Mouse (Mus musculus): ENCODE data around the gene Zfp14. TPM values are rescaled to one million over a fixed set of nuclear protein-coding genes. Genes with fewer than 3 reads are reported as not detected.
A peak's percentile ranks its signal among the peaks of the same experiment; 100 is the strongest.

Gene Zfp14
- polyA plus RNA-seq (2015; fragmentation: Nextera tagmentation; extraction: Ambion mirVana): 2.3 and 2.4 TPM in 2 replicates

GRCm38 (mm10) chr7:30050882-30051548 is at the start of gene Zfp14:
Gene Zfp14 (minus strand): TSS chr7:30051380.
- no peaks in the 10 kb centered on the region for H3K27me3 ChIP-seq (replicated peaks; ENCODE audit: insufficient read depth, low read length)
- WGBS: 0% methylated on average over 38 of the region's 40 CpGs
- H3K27ac ChIP-seq (ENCODE audit: low read length): peak within 1 kb of the TSS; percentile 11; the same call in 1 of the 2 replicates
- no peaks in the 10 kb centered on the region for H3K9me3 ChIP-seq (ENCODE audit: low read length)
- H3K9ac ChIP-seq (replicated peaks; ENCODE audit: low read depth): peak within 1 kb of the TSS; percentile 36; the same call in 1 of the 2 replicates
- DNase-seq (ENCODE audit: low spot score): peak; percentile 89
- TF ChIP-seq CTCF (IDR thresholded peaks at IDR 0.05) (0 out of 2 replicates have a peak, but pooled peaks have one; percentile 1), EP300 (IDR thresholded peaks at IDR 0.05) (no peak)
- H3K4me2 ChIP-seq (replicated peaks; ENCODE audit: low read depth, low read length): peak within 1 kb of the TSS; percentile 89
- H3K36me3 ChIP-seq (ENCODE audit: insufficient read depth, low read length): no peaks in the 10 kb centered on the region
- H3K4me3 ChIP-seq (ENCODE audit: low read depth, low read length): peak within 1 kb of the TSS; percentile 61
- peak; percentile 99 for ATAC-seq
- H3K4me1 ChIP-seq (ENCODE audit: insufficient read depth, low read depth, low read length): no peaks in the 10 kb centered on the region

DNA sequence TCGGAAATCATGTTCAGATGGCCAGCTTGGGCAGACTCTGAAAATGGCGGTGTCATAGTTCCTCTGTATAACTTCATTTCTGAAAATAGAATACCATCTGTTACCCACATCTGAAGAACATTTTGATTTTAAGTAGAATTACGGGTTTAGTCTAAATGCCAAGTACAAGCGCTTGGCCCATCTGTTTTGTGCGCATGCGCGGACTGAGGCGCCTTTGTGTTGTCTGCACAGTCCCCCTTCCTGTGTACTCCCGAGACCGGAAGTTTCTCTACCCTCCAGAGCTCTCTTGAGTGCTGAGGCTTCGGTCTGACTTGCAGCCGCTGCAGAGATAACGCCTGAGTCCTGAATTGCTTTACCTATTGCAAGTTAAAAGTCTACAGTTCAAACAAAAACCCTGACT is 48.1 kb upstream of the Zfp14 start:
- Histone ChIP-seq H3K27ac (ENCODE audit: low read length) (no peak overlapping the region), H3K27me3 (replicated peaks; ENCODE audit: insufficient read depth, low read length) (no peaks in the 10 kb centered on the region), H3K4me1 (ENCODE audit: insufficient read depth, low read depth, low read length) (no peaks in the 10 kb centered on the region), H3K4me2 (replicated peaks; ENCODE audit: low read depth, low read length) (no peak overlapping the region), H3K36me3 (ENCODE audit: insufficient read depth, low read length) (peaks cover 18% of the 10 kb centered on the region), H3K4me3 (ENCODE audit: low read depth, low read length) (no peak overlapping the region), H3K9me3 (ENCODE audit: low read length) (peaks cover 9% of the 10 kb centered on the region; the same call in 1 of the 2 replicates), H3K9ac (replicated peaks; ENCODE audit: low read depth) (no peak overlapping the region)
- DNase-seq (ENCODE audit: low spot score): no peak
- TF ChIP-seq CTCF (IDR thresholded peaks at IDR 0.05) (no peak), EP300 (IDR thresholded peaks at IDR 0.05) (no peak)
- 80% methylated on average over 13 of the region's 13 CpGs for WGBS
- ATAC-seq: no peak

DNA sequence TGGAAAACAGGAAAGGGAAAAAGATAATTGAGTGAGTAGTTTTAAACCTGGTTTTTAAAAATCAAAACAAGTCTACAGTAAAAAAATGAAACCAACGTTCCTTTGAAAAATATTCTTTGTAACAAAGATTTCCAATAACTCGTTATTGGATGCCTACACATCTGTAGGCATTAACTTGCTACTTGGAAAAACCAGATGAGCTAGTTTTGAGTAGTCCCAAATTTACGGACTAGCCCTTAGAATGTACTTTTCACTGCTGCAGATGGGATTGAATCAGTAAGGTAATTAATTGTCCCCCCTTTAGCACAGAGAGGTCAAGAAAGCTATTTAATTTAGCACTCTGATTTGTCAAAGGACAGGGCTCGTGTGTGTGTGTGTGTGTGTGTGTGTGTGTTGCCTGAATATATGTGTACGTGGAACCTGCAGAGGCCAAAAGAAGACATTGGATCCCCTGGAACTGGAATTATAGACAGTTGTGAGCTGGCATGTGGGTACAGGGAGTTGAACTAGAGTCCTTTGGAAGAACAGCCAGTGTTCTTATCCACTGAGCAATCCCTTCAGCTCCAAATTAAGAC is 44.5 kb upstream of the Zfp14 start:
- Histone ChIP-seq H3K4me3 (ENCODE audit: low read depth, low read length) (peak overlapping the region; percentile 76), H3K27ac (ENCODE audit: low read length) (peak overlapping the region; percentile 93; the same call in 1 of the 2 replicates), H3K4me1 (ENCODE audit: insufficient read depth, low read depth, low read length) (no peaks in the 10 kb centered on the region), H3K9me3 (ENCODE audit: low read length) (no peaks in the 10 kb centered on the region), H3K36me3 (ENCODE audit: insufficient read depth, low read length) (no peaks in the 10 kb centered on the region), H3K4me2 (replicated peaks; ENCODE audit: low read depth, low read length) (peak overlapping the region; percentile 58), H3K27me3 (replicated peaks; ENCODE audit: insufficient read depth, low read length) (no peaks in the 10 kb centered on the region), H3K9ac (replicated peaks; ENCODE audit: low read depth) (peak overlapping the region; percentile 75; the same call in 1 of the 2 replicates)
- ATAC-seq (no peak), DNase-seq (ENCODE audit: low spot score) (no peak)
- TF ChIP-seq CTCF (IDR thresholded peaks at IDR 0.05) (no peak), EP300 (IDR thresholded peaks at IDR 0.05) (no peak; the same call in 1 of the 2 replicates)
- WGBS: 5% methylated on average over 5 of the region's 5 CpGs

GRCm38 (mm10) chr7:30094646-30095429 is 43.7 kb upstream of the Zfp14 start, which contains the start of gene Zfp260:
Gene Zfp260 (plus strand): TSS chr7:30094777.
- peak within 1 kb of the TSS; percentile 75 for H3K9ac ChIP-seq (replicated peaks; ENCODE audit: low read depth)
- no peaks in the 10 kb centered on the region for H3K9me3 ChIP-seq (ENCODE audit: low read length)
- WGBS: under 1% methylated on average over 26 of the region's 26 CpGs
- H3K4me1 ChIP-seq (ENCODE audit: insufficient read depth, low read depth, low read length): no peaks in the 10 kb centered on the region
- H3K4me3 ChIP-seq (ENCODE audit: low read depth, low read length): peak within 1 kb of the TSS; percentile 76
- DNase-seq (ENCODE audit: low spot score) (peak; percentile 99), ATAC-seq (peak; percentile 86)
- TF ChIP-seq EP300 (IDR thresholded peaks at IDR 0.05) (peak; percentile 49; the same call in 1 of the 2 replicates), CTCF (IDR thresholded peaks at IDR 0.05) (peak; percentile 38)
- H3K36me3 ChIP-seq (ENCODE audit: insufficient read depth, low read length): no peaks in the 10 kb centered on the region
- H3K4me2 ChIP-seq (replicated peaks; ENCODE audit: low read depth, low read length): peak within 1 kb of the TSS; percentile 58
- H3K27me3 ChIP-seq (replicated peaks; ENCODE audit: insufficient read depth, low read length): no peaks in the 10 kb centered on the region
- H3K27ac ChIP-seq (ENCODE audit: low read length): peak within 1 kb of the TSS; percentile 93

- Histone ChIP-seq H3K36me3 (ENCODE audit: insufficient read depth, low read length) (no peaks in the 10 kb centered on the region), H3K9me3 (ENCODE audit: low read length) (no peaks in the 10 kb centered on the region), H3K4me2 (replicated peaks; ENCODE audit: low read depth, low read length) (peak overlapping the region; percentile 58), H3K27me3 (replicated peaks; ENCODE audit: insufficient read depth, low read length) (no peaks in the 10 kb centered on the region), H3K9ac (replicated peaks; ENCODE audit: low read depth) (no peak overlapping the region), H3K4me1 (ENCODE audit: insufficient read depth, low read depth, low read length) (0 out of 2 replicates have a peak, but pooled peaks cover 3% of the 10 kb centered on the region), H3K4me3 (ENCODE audit: low read depth, low read length) (no peak overlapping the region), H3K27ac (ENCODE audit: low read length) (no peak overlapping the region)
- ATAC-seq (no peak), DNase-seq (ENCODE audit: low spot score) (no peak)
- WGBS: 67% methylated on average over 6 of the region's 6 CpGs
- TF ChIP-seq EP300 (IDR thresholded peaks at IDR 0.05) (no peak), CTCF (IDR thresholded peaks at IDR 0.05) (no peak)
These were observed 42.8 kb upstream of the Zfp14 start for GRCm38 (mm10) chr7:30093918-30094415.
